Mouse (Mus musculus): ENCODE measurements around the gene Fgfr3.

Gene Fgfr3

GRCm38 (mm10) chr5:33698669-33699068, 22.8 kb upstream of the Fgfr3 start:
- DNase-seq = no peak

- no peak for DNase-seq
These were observed 21.5 kb upstream of the Fgfr3 start for GRCm38 (mm10) chr5:33700010-33700409.

- no peak for DNase-seq
These were observed 19.6 kb upstream of the Fgfr3 start for GRCm38 (mm10) chr5:33701832-33702231.

- no peak for DNase-seq
These were observed 17.5 kb upstream of the Fgfr3 start for GRCm38 (mm10) chr5:33703999-33704398.

- DNase-seq = no peak
These were observed 16.4 kb upstream of the Fgfr3 start for GRCm38 (mm10) chr5:33704945-33705611.

GRCm38 (mm10) chr5:33705612-33706349, 15.7 kb upstream of the Fgfr3 start:
- DNase-seq = no peak

GRCm38 (mm10) chr5:33706350-33706629, 15.2 kb upstream of the Fgfr3 start:
- DNase-seq = no peak

- no peak for DNase-seq
These were observed 14.3 kb upstream of the Fgfr3 start for GRCm38 (mm10) chr5:33707163-33707562.

- no peak for DNase-seq
These were observed 12.4 kb upstream of the Fgfr3 start for GRCm38 (mm10) chr5:33709037-33709436.

- no peak for DNase-seq
These were observed 8.9 kb upstream of the Fgfr3 start for GRCm38 (mm10) chr5:33712550-33712949.

GRCm38 (mm10) chr5:33715182-33715581, 6.3 kb upstream of the Fgfr3 start:
- no peak for DNase-seq

- DNase-seq = no peak
These were observed 5.0 kb upstream of the Fgfr3 start for GRCm38 (mm10) chr5:33716467-33716866.

GRCm38 (mm10) chr5:33718460-33718859, 3.0 kb upstream of the Fgfr3 start:
- no peak for DNase-seq

GRCm38 (mm10) chr5:33720852-33721490, 503 bp upstream of the Fgfr3 start:
- DNase-seq = no peak

GRCm38 (mm10) chr5:33722266-33723018, 968 bp downstream of the Fgfr3 start:
- DNase-seq = no peak

GRCm38 (mm10) chr5:33723019-33723640, 1.7 kb downstream of the Fgfr3 start:
- no peak for DNase-seq

- no peak for DNase-seq
These were observed 2.4 kb downstream of the Fgfr3 start for GRCm38 (mm10) chr5:33723641-33724465.

- DNase-seq = no peak
These were observed 4.7 kb downstream of the Fgfr3 start for GRCm38 (mm10) chr5:33726081-33726647.

- no peak for DNase-seq
These were observed 5.4 kb downstream of the Fgfr3 start for GRCm38 (mm10) chr5:33726891-33727290.

- DNase-seq = no peak
These were observed 7.4 kb downstream of the Fgfr3 start for GRCm38 (mm10) chr5:33728841-33729240.

GRCm38 (mm10) chr5:33730516-33730915, 9.0 kb downstream of the Fgfr3 start:
- no peak for DNase-seq

- no peak for DNase-seq
These were observed 9.6 kb downstream of the Fgfr3 start for GRCm38 (mm10) chr5:33731051-33731450.
